Mouse (Mus musculus): ENCODE data around the gene Zdhhc14.

- no peak for TF ChIP-seq CTCF (conservative IDR thresholded peaks at IDR 0.05; ENCODE audit: low read length)
- no peak for TF ChIP-seq POU5F1 (IDR thresholded peaks at IDR 0.05; ENCODE audit: borderline replicate concordance, low read length)
These were observed 99.3 kb downstream of the Zdhhc14 start for GRCm38 (mm10) chr17:5591604-5592209.

All from E14TG2a.4 (cell line).